Mouse (Mus musculus): ENCODE data around the gene Spocd1.

Gene Spocd1

GRCm38 (mm10) chr4:129918464-129918863 is 10.6 kb upstream of the Spocd1 start:
- no peak for DNase-seq (ENCODE audit: low spot score)

- no peak for DNase-seq (ENCODE audit: low spot score)
Measured at GRCm38 (mm10) chr4:129918901-129919300, 10.1 kb upstream of the Spocd1 start.

GRCm38 (mm10) chr4:129920542-129921313 is 8.3 kb upstream of the Spocd1 start:
- DNase-seq (ENCODE audit: low spot score), result no peak

GRCm38 (mm10) chr4:129921314-129921587 is 7.8 kb upstream of the Spocd1 start:
- DNase-seq (ENCODE audit: low spot score), result no peak

GRCm38 (mm10) chr4:129924143-129924542 is 4.9 kb upstream of the Spocd1 start:
- DNase-seq (ENCODE audit: low spot score), result no peak

GRCm38 (mm10) chr4:129924694-129925093 is 4.4 kb upstream of the Spocd1 start:
- DNase-seq (ENCODE audit: low spot score), result no peak

- no peak for DNase-seq (ENCODE audit: low spot score)
Measured at GRCm38 (mm10) chr4:129926544-129926943, 2.5 kb upstream of the Spocd1 start.

- no peak for DNase-seq (ENCODE audit: low spot score)
Measured at GRCm38 (mm10) chr4:129927091-129927490, 2.0 kb upstream of the Spocd1 start.

- peak; percentile 54 for DNase-seq (ENCODE audit: low spot score)
Measured at GRCm38 (mm10) chr4:129928124-129928751, 811 bp upstream of the Spocd1 start.

GRCm38 (mm10) chr4:129933696-129934095 is 4.6 kb downstream of the Spocd1 start:
- DNase-seq (ENCODE audit: low spot score), result no peak

GRCm38 (mm10) chr4:129934177-129934855 is 5.3 kb downstream of the Spocd1 start:
- DNase-seq (ENCODE audit: low spot score), result no peak

- no peak for DNase-seq (ENCODE audit: low spot score)
Measured at GRCm38 (mm10) chr4:129951359-129951821, 22.3 kb downstream of the Spocd1 start.

- no peak for DNase-seq (ENCODE audit: low spot score)
Measured at GRCm38 (mm10) chr4:129952241-129952810, 23.3 kb downstream of the Spocd1 start.

GRCm38 (mm10) chr4:129954527-129954926 is 25.5 kb downstream of the Spocd1 start:
- no peak for DNase-seq (ENCODE audit: low spot score)

- peak; percentile 86 for DNase-seq (ENCODE audit: low spot score)
Measured at GRCm38 (mm10) chr4:129960180-129960944, 31.3 kb downstream of the Spocd1 start.

- DNase-seq (ENCODE audit: low spot score), result no peak
Measured at GRCm38 (mm10) chr4:129965294-129965693, 36.2 kb downstream of the Spocd1 start.

GRCm38 (mm10) chr4:129966201-129966600 is 37.2 kb downstream of the Spocd1 start:
- no peak for DNase-seq (ENCODE audit: low spot score)

GRCm38 (mm10) chr4:129967024-129968014 is 38.3 kb downstream of the Spocd1 start:
- DNase-seq (ENCODE audit: low spot score), result no peak

- no peak for DNase-seq (ENCODE audit: low spot score)
Measured at GRCm38 (mm10) chr4:129970168-129970567, 41.1 kb downstream of the Spocd1 start.

- no peak for DNase-seq (ENCODE audit: low spot score)
Measured at GRCm38 (mm10) chr4:129970861-129971260, 41.8 kb downstream of the Spocd1 start.

GRCm38 (mm10) chr4:129971989-129972388 is 42.9 kb downstream of the Spocd1 start:
- DNase-seq (ENCODE audit: low spot score), result no peak
